Mouse (Mus musculus): ENCODE results near the gene Gsap. TPM values are rescaled to one million over a fixed set of nuclear protein-coding genes. Genes with fewer than 3 reads are reported as not detected.

Gene Gsap
- polyA plus RNA-seq, 1 experiment from 2014 or later = 1.4 TPM

DNA sequence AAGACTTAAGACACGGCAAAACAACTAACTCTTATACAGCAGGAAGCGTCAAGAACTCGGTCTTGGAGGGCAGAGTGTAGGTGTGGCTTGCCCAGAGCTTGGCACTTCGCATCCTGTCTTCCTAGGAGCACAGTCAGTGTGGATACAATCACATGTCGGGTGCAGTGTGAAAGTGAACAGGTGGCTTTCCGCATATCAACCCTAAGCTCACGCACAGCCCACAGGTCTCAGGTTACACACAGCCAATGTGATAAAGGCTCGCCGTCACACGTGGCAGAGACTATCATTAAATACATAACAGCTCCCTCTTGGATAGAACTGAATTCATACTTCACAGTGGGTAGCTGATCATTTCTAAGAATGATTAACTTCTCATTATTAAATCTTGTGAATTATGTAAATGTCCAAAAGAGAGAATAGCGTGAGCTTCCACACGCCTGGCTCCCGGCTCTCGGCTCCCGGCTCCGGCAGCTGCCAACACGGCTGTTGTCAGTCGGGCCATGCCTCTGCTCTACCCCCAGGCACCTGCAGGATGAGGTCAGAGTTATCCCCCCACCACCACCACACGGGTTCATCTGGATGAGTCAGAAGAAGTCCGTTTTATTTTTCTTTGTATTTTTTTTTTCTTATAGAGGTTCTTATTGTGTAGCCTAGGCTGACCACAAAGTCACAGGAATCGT lies 113.2 kb downstream of the Gsap start:
- no peaks in the 10 kb centered on the region for H3K4me1 ChIP-seq (replicated peaks; ENCODE audit: control insufficient read depth, insufficient read depth)
- DNase-seq (ENCODE audit: low spot score) (peak; percentile 66), ATAC-seq (ENCODE audit: low FRiP score, low TSS enrichment) (peak; percentile 94)
- H3K9ac ChIP-seq (ENCODE audit: low read length) = no peak overlapping the region
- WGBS = 55% methylated on average over 21 of the region's 21 CpGs
- H3K27me3 ChIP-seq (ENCODE audit: control insufficient read depth, insufficient read depth, low read length) = no peaks in the 10 kb centered on the region
- H3K4me3 ChIP-seq (ENCODE audit: low read depth, low read length) = no peak overlapping the region
- no peak for TF ChIP-seq EP300 (optimal IDR thresholded peaks at IDR 0.05)
- TF ChIP-seq CTCF (IDR thresholded peaks at IDR 0.05; ENCODE audit: low read depth) = no peak
- H3K36me3 ChIP-seq (ENCODE audit: control insufficient read depth, insufficient read depth, low read length) = no peaks in the 10 kb centered on the region
- no peaks in the 10 kb centered on the region for H3K9me3 ChIP-seq (ENCODE audit: control insufficient read depth, low read length)
- no peak overlapping the region for H3K4me2 ChIP-seq (replicated peaks; ENCODE audit: low read depth)
- H3K27ac ChIP-seq (replicated peaks) = no peak overlapping the region

DNA sequence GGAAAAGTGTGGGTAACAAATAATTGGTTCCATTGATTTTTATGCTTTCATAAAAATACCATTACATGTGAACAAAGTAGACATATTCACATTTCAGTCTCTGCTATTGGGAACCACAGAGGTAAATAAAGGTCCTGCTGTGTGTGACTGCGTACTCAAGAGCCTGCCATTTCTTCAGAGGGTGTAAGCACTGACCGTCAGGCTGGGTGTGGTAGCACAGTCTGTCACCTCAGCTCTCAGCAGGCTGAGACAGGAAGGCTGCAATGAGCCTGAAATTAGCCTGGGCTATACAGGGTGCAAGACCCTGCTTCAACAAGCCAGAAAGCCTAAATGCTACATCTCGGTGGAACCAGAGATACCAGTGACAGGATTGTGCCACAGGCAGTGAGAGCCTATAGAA lies 114.0 kb downstream of the Gsap start:
- 83% methylated on average over 3 of the region's 3 CpGs for WGBS
- DNase-seq (ENCODE audit: low spot score) = no peak

GRCm38 (mm10) chr5:21301011-21301410 lies 115.0 kb downstream of the Gsap start:
- Histone ChIP-seq H3K4me2 (replicated peaks; ENCODE audit: low read depth) (no peak overlapping the region), H3K9ac (ENCODE audit: low read length) (no peak overlapping the region), H3K9me3 (ENCODE audit: control insufficient read depth, low read length) (no peaks in the 10 kb centered on the region), H3K27me3 (ENCODE audit: control insufficient read depth, insufficient read depth, low read length) (no peaks in the 10 kb centered on the region), H3K4me3 (ENCODE audit: low read depth, low read length) (no peak overlapping the region), H3K27ac (replicated peaks) (no peak overlapping the region), H3K36me3 (ENCODE audit: control insufficient read depth, insufficient read depth, low read length) (no peaks in the 10 kb centered on the region), H3K4me1 (replicated peaks; ENCODE audit: control insufficient read depth, insufficient read depth) (no peaks in the 10 kb centered on the region)
- WGBS = 61% methylated on average over 6 of the region's 6 CpGs
- no peak for DNase-seq (ENCODE audit: low spot score)
- TF ChIP-seq EP300 (optimal IDR thresholded peaks at IDR 0.05) = no peak
- TF ChIP-seq CTCF (IDR thresholded peaks at IDR 0.05; ENCODE audit: low read depth) = no peak
- no peak for ATAC-seq (ENCODE audit: low FRiP score, low TSS enrichment)

More for the DNA sequence above, 114.0 kb downstream of the Gsap start:
- Histone ChIP-seq H3K27ac (replicated peaks) (no peak overlapping the region), H3K9ac (ENCODE audit: low read length) (no peak overlapping the region), H3K27me3 (ENCODE audit: control insufficient read depth, insufficient read depth, low read length) (no peaks in the 10 kb centered on the region), H3K4me1 (replicated peaks; ENCODE audit: control insufficient read depth, insufficient read depth) (no peaks in the 10 kb centered on the region), H3K36me3 (ENCODE audit: control insufficient read depth, insufficient read depth, low read length) (no peaks in the 10 kb centered on the region), H3K4me2 (replicated peaks; ENCODE audit: low read depth) (no peak overlapping the region), H3K4me3 (ENCODE audit: low read depth, low read length) (no peak overlapping the region), H3K9me3 (ENCODE audit: control insufficient read depth, low read length) (no peaks in the 10 kb centered on the region)
- ATAC-seq (ENCODE audit: low FRiP score, low TSS enrichment) = no peak
- TF ChIP-seq EP300 (optimal IDR thresholded peaks at IDR 0.05) (no peak), CTCF (IDR thresholded peaks at IDR 0.05; ENCODE audit: low read depth) (no peak)

DNA sequence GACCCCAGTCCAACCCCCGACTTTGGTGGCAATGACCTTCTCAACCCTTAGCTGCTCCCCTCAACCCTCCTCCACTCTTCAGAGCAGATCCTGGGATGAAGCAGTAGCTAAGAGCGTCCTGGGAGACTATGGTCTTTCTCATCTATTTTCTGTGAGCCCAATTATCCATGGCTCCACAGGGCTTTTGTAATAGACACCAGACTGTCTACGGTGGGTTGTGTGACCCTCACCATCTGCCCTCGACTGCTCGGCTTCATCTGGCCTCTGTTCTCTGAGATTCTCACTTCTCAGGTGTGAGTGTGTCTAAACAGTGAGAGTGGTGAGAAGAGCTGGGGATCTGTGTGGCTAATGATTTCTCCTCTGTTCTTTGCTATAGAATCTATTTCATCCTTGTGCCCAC lies 121.1 kb downstream of the Gsap start:
- no peak overlapping the region for H3K4me3 ChIP-seq (ENCODE audit: low read depth, low read length)
- 87% methylated on average over 5 of the region's 5 CpGs for WGBS
- H3K27ac ChIP-seq (replicated peaks) = no peak overlapping the region
- no peak overlapping the region for H3K9ac ChIP-seq (ENCODE audit: low read length)
- DNase-seq (ENCODE audit: low spot score) (no peak), ATAC-seq (ENCODE audit: low FRiP score, low TSS enrichment) (no peak)
- H3K9me3 ChIP-seq (ENCODE audit: control insufficient read depth, low read length) = no peaks in the 10 kb centered on the region
- H3K4me1 ChIP-seq (replicated peaks; ENCODE audit: control insufficient read depth, insufficient read depth) = no peaks in the 10 kb centered on the region
- no peaks in the 10 kb centered on the region for H3K36me3 ChIP-seq (ENCODE audit: control insufficient read depth, insufficient read depth, low read length)
- H3K4me2 ChIP-seq (replicated peaks; ENCODE audit: low read depth) = no peak overlapping the region
- TF ChIP-seq EP300 (optimal IDR thresholded peaks at IDR 0.05) (no peak), CTCF (IDR thresholded peaks at IDR 0.05; ENCODE audit: low read depth) (no peak)
- H3K27me3 ChIP-seq (ENCODE audit: control insufficient read depth, insufficient read depth, low read length) = no peaks in the 10 kb centered on the region

DNA sequence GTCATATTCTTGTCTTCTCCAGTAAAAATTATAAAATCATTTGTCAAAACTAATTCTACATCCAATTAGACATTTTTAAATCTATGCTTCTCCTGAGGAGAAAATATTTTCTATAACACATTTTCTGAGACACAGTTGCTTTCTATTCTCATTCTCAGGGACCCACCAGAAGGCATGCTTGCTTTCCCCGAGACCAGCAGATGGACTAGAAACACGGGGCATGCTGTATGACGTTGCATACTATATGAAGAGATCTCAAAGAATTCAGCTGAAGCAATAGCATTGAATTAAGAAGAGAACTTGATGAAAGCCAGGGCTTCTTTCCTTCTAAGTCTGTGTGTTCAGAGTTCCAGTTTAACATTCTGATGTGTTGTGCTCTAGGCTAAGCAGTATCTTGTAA lies 128.6 kb downstream of the Gsap start:
- Histone ChIP-seq H3K4me2 (replicated peaks; ENCODE audit: low read depth) (no peak overlapping the region), H3K4me1 (replicated peaks; ENCODE audit: control insufficient read depth, insufficient read depth) (no peaks in the 10 kb centered on the region), H3K9me3 (ENCODE audit: control insufficient read depth, low read length) (no peaks in the 10 kb centered on the region), H3K27ac (replicated peaks) (no peak overlapping the region), H3K4me3 (ENCODE audit: low read depth, low read length) (no peak overlapping the region), H3K27me3 (ENCODE audit: control insufficient read depth, insufficient read depth, low read length) (no peaks in the 10 kb centered on the region), H3K36me3 (ENCODE audit: control insufficient read depth, insufficient read depth, low read length) (no peaks in the 10 kb centered on the region), H3K9ac (ENCODE audit: low read length) (no peak overlapping the region)
- ATAC-seq (ENCODE audit: low FRiP score, low TSS enrichment) (no peak), DNase-seq (ENCODE audit: low spot score) (no peak)
- TF ChIP-seq CTCF (IDR thresholded peaks at IDR 0.05; ENCODE audit: low read depth) (no peak), EP300 (optimal IDR thresholded peaks at IDR 0.05) (no peak)
- 83% methylated on average over 3 of the region's 3 CpGs for WGBS

- H3K9me3 ChIP-seq (ENCODE audit: control insufficient read depth, low read length) = no peaks in the 10 kb centered on the region
- WGBS = 70% methylated on average over 2 of the region's 2 CpGs
- no peaks in the 10 kb centered on the region for H3K36me3 ChIP-seq (ENCODE audit: control insufficient read depth, insufficient read depth, low read length)
- TF ChIP-seq CTCF (IDR thresholded peaks at IDR 0.05; ENCODE audit: low read depth) (no peak), EP300 (optimal IDR thresholded peaks at IDR 0.05) (no peak)
- no peak overlapping the region for H3K9ac ChIP-seq (ENCODE audit: low read length)
- H3K27me3 ChIP-seq (ENCODE audit: control insufficient read depth, insufficient read depth, low read length) = no peaks in the 10 kb centered on the region
- H3K4me1 ChIP-seq (replicated peaks; ENCODE audit: control insufficient read depth, insufficient read depth) = no peaks in the 10 kb centered on the region
- H3K4me2 ChIP-seq (replicated peaks; ENCODE audit: low read depth) = no peak overlapping the region
- H3K4me3 ChIP-seq (ENCODE audit: low read depth, low read length) = no peak overlapping the region
- no peak overlapping the region for H3K27ac ChIP-seq (replicated peaks)
- ATAC-seq (ENCODE audit: low FRiP score, low TSS enrichment) = no peak
- no peak for DNase-seq (ENCODE audit: low spot score)
Measured at GRCm38 (mm10) chr5:21320138-21320537, 134.1 kb downstream of the Gsap start.
